In the genomic region with DNA sequence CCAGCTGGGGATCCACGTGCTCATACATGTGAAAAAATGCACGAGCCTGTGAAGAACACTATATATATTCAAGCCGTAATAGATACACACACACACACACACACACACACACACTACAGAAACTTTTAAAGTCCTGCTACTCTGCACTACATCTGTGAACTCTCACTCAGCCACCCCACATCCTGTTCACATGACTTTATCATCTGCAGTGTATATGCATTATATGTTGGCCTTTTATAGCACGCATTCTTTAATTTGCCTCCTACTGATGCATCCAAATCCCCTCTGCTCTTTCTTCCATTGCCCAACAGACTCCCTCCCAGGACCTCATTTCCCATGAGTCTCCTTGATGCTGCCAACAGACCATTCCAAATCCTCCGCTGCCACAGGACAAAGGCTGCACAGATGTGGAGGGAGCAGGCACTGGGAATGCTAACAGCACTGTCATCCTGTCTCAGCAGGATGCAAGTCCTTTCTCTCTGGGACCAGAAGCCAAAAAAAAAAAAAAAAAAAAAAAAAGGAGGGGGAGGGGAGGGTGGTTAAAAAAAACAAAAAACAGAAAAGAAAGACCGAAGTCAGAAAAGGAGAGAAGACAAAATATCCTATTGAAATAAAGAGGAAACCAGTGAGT, we compare ENCODE assay signal across 12 mouse cellular contexts. TPM values are rescaled to one million over a fixed set of nuclear protein-coding genes. Genes with fewer than 3 reads are reported as not detected.
DNase-seq lines count a peak whose midpoint lies in the region; ATAC-seq and TF ChIP-seq lines count a peak whose summit lies in the region.
"Had no signal": no experiment of that assay in that cellular context is flagged by ENCODE, and none has a peak within 500 bp of the region (broad histone marks: within the 10 kb centered on the region; RNA-seq: fewer than 3 reads in every experiment).

No protein-coding gene starts in this region.

- 54% methylated on average over 6 of the region's 6 CpGs for WGBS in kidney, embryonic 15.5 days
- 37% methylated on average over 6 of the region's 6 CpGs for WGBS in embryonic facial prominence, embryonic 14.5 days
- WGBS in hindbrain, postnatal 0 days = 17% methylated on average over 6 of the region's 6 CpGs
- WGBS in neural tube, embryonic 14.5 days = 15% methylated on average over 6 of the region's 6 CpGs

- peak; percentile 11 for DNase-seq in kidney, postnatal 10 days
- peak; percentile 52 for DNase-seq in embryonic facial prominence, embryonic 14.5 days (ENCODE audit: low spot score)
- peak; percentile 48 for DNase-seq in hindbrain, postnatal 0 days (ENCODE audit: low spot score)
- no peak for DNase-seq in lung, adult 18-20 months
- no peak for DNase-seq in gastrocnemius, postnatal 25 days
- no peak for DNase-seq in gastrocnemius, adult 18-20 months (ENCODE audit: low spot score)
- DNase-seq: adrenal gland, adult 2 months; cerebellum, postnatal 14 days; gastrocnemius, postnatal 10 days had no signal

- no peaks in the 10 kb centered on the region for H3K27me3 ChIP-seq in kidney, embryonic 15.5 days
- no peaks in the 10 kb centered on the region for H3K27me3 ChIP-seq in embryonic facial prominence, embryonic 14.5 days (replicated peaks; ENCODE audit: control insufficient read depth, insufficient read depth, low read length)
- no peaks in the 10 kb centered on the region for H3K27me3 ChIP-seq in hindbrain, postnatal 0 days (ENCODE audit: insufficient read depth, low read length)
- no peaks in the 10 kb centered on the region for H3K27me3 ChIP-seq in neural tube, embryonic 14.5 days (ENCODE audit: control insufficient read depth, insufficient read depth, low read length)

- no peak overlapping the region for H3K4me3 ChIP-seq in kidney, embryonic 15.5 days (replicated peaks)
- no peak overlapping the region for H3K4me3 ChIP-seq in embryonic facial prominence, embryonic 14.5 days (ENCODE audit: low read depth, low read length)
- no peak overlapping the region for H3K4me3 ChIP-seq in hindbrain, postnatal 0 days (ENCODE audit: low read length)
- H3K4me3 ChIP-seq in neural tube, embryonic 14.5 days (ENCODE audit: low read depth, low read length) = no peak overlapping the region
- H3K4me3 ChIP-seq: left cerebral cortex, adult 2 months had no signal

- no peak for ATAC-seq in kidney, embryonic 15.5 days (replicated peaks; ENCODE audit: low FRiP score)
- ATAC-seq in embryonic facial prominence, embryonic 14.5 days (ENCODE audit: low read depth) = no peak
- peak; percentile 83 for ATAC-seq in hindbrain, postnatal 0 days
- ATAC-seq in neural tube, embryonic 14.5 days (ENCODE audit: low read depth) = peak; percentile 83

- no peaks in the 10 kb centered on the region for H3K36me3 ChIP-seq in kidney, embryonic 15.5 days
- H3K36me3 ChIP-seq in embryonic facial prominence, embryonic 14.5 days (ENCODE audit: control insufficient read depth, insufficient read depth, low read length) = no peaks in the 10 kb centered on the region
- H3K36me3 ChIP-seq in hindbrain, postnatal 0 days (ENCODE audit: insufficient read depth, low read length) = no peaks in the 10 kb centered on the region
- no peaks in the 10 kb centered on the region for H3K36me3 ChIP-seq in neural tube, embryonic 14.5 days (ENCODE audit: control insufficient read depth, insufficient read depth, low read length)

- no peak overlapping the region for H3K27ac ChIP-seq in kidney, embryonic 15.5 days
- no peak overlapping the region; the same call in 1 of the 2 replicates for H3K27ac ChIP-seq in embryonic facial prominence, embryonic 14.5 days (replicated peaks; ENCODE audit: low read depth, low read length)
- peak overlapping the region; percentile 76; the same call in 1 of the 2 replicates for H3K27ac ChIP-seq in hindbrain, postnatal 0 days
- no peak overlapping the region for H3K27ac ChIP-seq in neural tube, embryonic 14.5 days (ENCODE audit: low read depth, low read length)

- H3K4me1 ChIP-seq in kidney, embryonic 15.5 days = 0 out of 2 replicates have a peak, but pooled peaks cover 3% of the 10 kb centered on the region
- H3K4me1 ChIP-seq in embryonic facial prominence, embryonic 14.5 days (ENCODE audit: control insufficient read depth, insufficient read depth, low read length) = peaks cover 4% of the 10 kb centered on the region; the same call in 1 of the 2 replicates
- H3K4me1 ChIP-seq in hindbrain, postnatal 0 days (ENCODE audit: insufficient read depth, low read length) = peaks cover 4% of the 10 kb centered on the region; the same call in 1 of the 2 replicates
- H3K4me1 ChIP-seq in neural tube, embryonic 14.5 days (ENCODE audit: control insufficient read depth, insufficient read depth, low read length) = peaks cover 3% of the 10 kb centered on the region; the same call in 1 of the 2 replicates

- TF ChIP-seq CTCF in hindbrain, postnatal 0 days (IDR thresholded peaks at IDR 0.05; ENCODE audit: low read depth) = no peak

- H3K9me3 ChIP-seq in kidney, embryonic 15.5 days (replicated peaks) = no peaks in the 10 kb centered on the region
- no peaks in the 10 kb centered on the region for H3K9me3 ChIP-seq in embryonic facial prominence, embryonic 14.5 days (ENCODE audit: control insufficient read depth, low read length)
- no peaks in the 10 kb centered on the region for H3K9me3 ChIP-seq in hindbrain, postnatal 0 days (ENCODE audit: low read length)
- H3K9me3 ChIP-seq in neural tube, embryonic 14.5 days (ENCODE audit: control insufficient read depth, low read length) = no peaks in the 10 kb centered on the region

- H3K9ac ChIP-seq in kidney, embryonic 15.5 days = no peak overlapping the region
- no peak overlapping the region for H3K9ac ChIP-seq in embryonic facial prominence, embryonic 14.5 days (ENCODE audit: low read depth, low read length)
- H3K9ac ChIP-seq in hindbrain, postnatal 0 days (replicated peaks; ENCODE audit: low read length) = no peak overlapping the region
- H3K9ac ChIP-seq in neural tube, embryonic 14.5 days (replicated peaks; ENCODE audit: low read depth, low read length) = no peak overlapping the region

- H3K4me2 ChIP-seq in kidney, embryonic 15.5 days = no peak overlapping the region
- no peak overlapping the region for H3K4me2 ChIP-seq in embryonic facial prominence, embryonic 14.5 days (ENCODE audit: low read depth, low read length)
- no peak overlapping the region for H3K4me2 ChIP-seq in hindbrain, postnatal 0 days (ENCODE audit: low read depth, low read length)
- H3K4me2 ChIP-seq in neural tube, embryonic 14.5 days (ENCODE audit: low read depth, low read length) = no peak overlapping the region

RNA-seq across cellular contexts. Expression of gene Ptn, which starts 47.7 kb away (rescaled TPM):
- 362 and 367 TPM in 2 replicates for polyA plus RNA-seq in kidney, embryonic 15.5 days (2015; fragmentation: Nextera tagmentation; extraction: Ambion mirVana)
- polyA plus RNA-seq in embryonic facial prominence, embryonic 14.5 days (2014; fragmentation: Nextera tagmentation; extraction: Ambion mirVana) = 858 and 931 TPM in 2 replicates
- total RNA-seq in hindbrain, postnatal 0 days (2014; rRNA removed) = 396 and 403 TPM in 2 replicates
- polyA plus RNA-seq in hindbrain, postnatal 0 days (2015; fragmentation: Nextera tagmentation; extraction: Ambion mirVana) = 1,251 and 1,433 TPM in 2 replicates
- 674 and 756 TPM in 2 replicates for polyA plus RNA-seq in neural tube, embryonic 14.5 days (2014; fragmentation: Nextera tagmentation; extraction: Ambion mirVana)
- 1 to 10 TPM; 2.6 to 4.6 TPM for total RNA-seq in gastrocnemius, postnatal 25 days (2021)
- total RNA-seq in gastrocnemius, adult 18-20 months (2021) = 1 to 10 TPM in 1 of 2 experiments, under 1 TPM in 1; 0.57 to 1.1 TPM

Comparison
In these comparisons a context has a peak if more than half of its experiments do, and no peak if none do; other contexts are left out.
1. DNase-seq: peak in kidney, postnatal 10 days (single experiment), embryonic facial prominence, embryonic 14.5 days (single experiment) and hindbrain, postnatal 0 days (single experiment); none in lung, adult 18-20 months (0 of 2), gastrocnemius, postnatal 25 days (single experiment) and gastrocnemius, adult 18-20 months (single experiment).
2. ATAC-seq: peak in hindbrain, postnatal 0 days (single experiment) and neural tube, embryonic 14.5 days (single experiment); none in kidney, embryonic 15.5 days (single experiment) and embryonic facial prominence, embryonic 14.5 days (single experiment).